Mouse (Mus musculus) hindbrain, postnatal 0 days (tissue): ENCODE measurements around the gene Cyb5rl. TPM values are rescaled to one million over a fixed set of nuclear protein-coding genes. Genes with fewer than 3 reads are reported as not detected.

ENCODE experiments used
- ATAC-seq: fragments of 200-750 bp; cut with Nextera tagmentation; 2 replicates; pipeline ENCODE4 v1.8.0; 2017; ENCODE audit warnings: mild to moderate bottlenecking, moderate TSS enrichment, moderate library complexity
- DNase-seq: peaks from one replicate; pipeline ENCODE4 v3.0.0-alpha.2; 2015; ENCODE audit warnings: low spot score
- H3K27ac ChIP-seq: fragments of 300-500 bp; sonication (generic); 2 replicates; pipeline ENCODE4 v1.5.1; 2014; ENCODE audit warnings: mild to moderate bottlenecking
- H3K27me3 ChIP-seq: fragments of 300-500 bp; sonication (generic); 2 replicates; pipeline ENCODE4 v1.6.1; 2014; ENCODE audit warnings: low read length, mixed read lengths; ENCODE audit not compliant: insufficient read depth
- H3K36me3 ChIP-seq: fragments of 300-500 bp; sonication (generic); 2 replicates; pipeline ENCODE4 v1.6.1; 2014; ENCODE audit warnings: low read length, mixed read lengths; ENCODE audit not compliant: insufficient read depth
- H3K4me1 ChIP-seq: fragments of 300-500 bp; sonication (generic); 2 replicates; pipeline ENCODE4 v1.6.1; 2014; ENCODE audit warnings: antibody characterized with exemption, low read length, mixed read lengths; ENCODE audit not compliant: insufficient read depth
- H3K4me2 ChIP-seq: fragments of 300-500 bp; sonication (generic); 2 replicates; pipeline ENCODE4 v1.6.1; 2014; ENCODE audit warnings: low read depth, mild to moderate bottlenecking, low read length, moderate library complexity, mixed read lengths
- H3K4me3 ChIP-seq: fragments of 300-500 bp; sonication (generic); 2 replicates; pipeline ENCODE4 v1.5.1; 2014; ENCODE audit warnings: low read length
- H3K9ac ChIP-seq: fragments of 300-500 bp; sonication (generic); replicated peaks from 2 replicates; pipeline ENCODE4 v1.6.1; 2014; ENCODE audit warnings: mild to moderate bottlenecking, low read length, moderate library complexity, mixed read lengths
- H3K9me3 ChIP-seq: fragments of 300-500 bp; sonication (generic); 2 replicates; pipeline ENCODE4 v1.6.1; 2016; ENCODE audit warnings: low read length, mixed read lengths
- CTCF ChIP-seq: IDR thresholded peaks from 2 replicates; pipeline ENCODE4 v1.5.1; 2016; ENCODE audit warnings: antibody characterized with exemption, control low read depth, low read depth
- WGBS: fragments of 180-500 bp; shearing (Covaris S2); extraction: QIAGEN DNeasy Blood & Tissue Kit; methylation state at CpG from one replicate; pipeline ENCODE4 v1.1.7; 2014; 5-methylcytosine and 5-hydroxymethylcytosine counted together
- polyA plus RNA-seq: library from polyadenylated mRNA; unstranded; fragments of >200 nt; fragmentation: Nextera tagmentation; extraction: Ambion mirVana; gene quantifications from 2 replicates; pipeline ENCODE4 v1.2.1, GENCODE M21; 2015
- total RNA-seq: library from RNA; depleted of rRNA; stranded (reverse); fragments of >200 nt; gene quantifications from 2 replicates; pipeline ENCODE4 v1.2.3, GENCODE M21; 2014

Gene Cyb5rl
- total and polyA plus RNA-seq, 2 experiments from 2014 or later: 4.6 to 21.3 TPM

DNA sequence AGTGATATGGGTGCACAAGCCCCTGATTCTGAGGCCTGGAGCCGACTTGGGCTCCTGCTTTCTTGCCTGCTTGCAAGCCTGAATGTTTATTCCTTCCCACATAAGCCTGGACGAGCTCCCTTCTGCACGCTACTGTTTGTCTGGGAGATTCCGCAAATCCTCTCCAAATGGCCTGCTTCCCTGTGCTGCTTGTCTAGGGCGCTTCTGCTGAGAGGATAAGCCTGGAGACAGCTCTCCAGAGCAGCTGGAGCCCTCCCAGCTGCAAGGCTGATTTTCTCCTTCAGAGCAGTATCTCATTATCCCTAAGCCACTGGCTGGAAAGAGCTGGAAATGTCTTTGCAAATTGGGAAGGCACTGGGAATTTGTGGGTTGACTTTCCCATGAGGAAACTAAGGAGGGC lies 8.7 kb downstream of the Cyb5rl start:
- Histone ChIP-seq H3K4me3 (no peak overlapping the region), H3K9me3 (no peaks in the 10 kb centered on the region), H3K27ac (no peak overlapping the region), H3K27me3 (no peaks in the 10 kb centered on the region), H3K4me1 (no peaks in the 10 kb centered on the region), H3K36me3 (no peaks in the 10 kb centered on the region), H3K9ac (no peak overlapping the region), H3K4me2 (no peak overlapping the region)
- DNase-seq (peak; percentile 30), ATAC-seq (no peak)
- 67% methylated on average over 5 of the region's 5 CpGs for WGBS
- TF ChIP-seq CTCF: no peak

GRCm38 (mm10) chr4:107078894-107079293 lies 12.1 kb downstream of the Cyb5rl start:
- peak; percentile 28; the same call in 1 of the 2 replicates for ATAC-seq
- 84% methylated on average over 4 of the region's 4 CpGs for WGBS
- no peak for DNase-seq
- no peak overlapping the region for H3K27ac ChIP-seq
- H3K4me2 ChIP-seq: no peak overlapping the region
- no peaks in the 10 kb centered on the region for H3K36me3 ChIP-seq
- TF ChIP-seq CTCF: no peak
- H3K27me3 ChIP-seq: no peaks in the 10 kb centered on the region
- no peaks in the 10 kb centered on the region for H3K9me3 ChIP-seq
- H3K4me3 ChIP-seq: no peak overlapping the region
- H3K4me1 ChIP-seq: peaks cover 4% of the 10 kb centered on the region
- no peak overlapping the region for H3K9ac ChIP-seq

DNA sequence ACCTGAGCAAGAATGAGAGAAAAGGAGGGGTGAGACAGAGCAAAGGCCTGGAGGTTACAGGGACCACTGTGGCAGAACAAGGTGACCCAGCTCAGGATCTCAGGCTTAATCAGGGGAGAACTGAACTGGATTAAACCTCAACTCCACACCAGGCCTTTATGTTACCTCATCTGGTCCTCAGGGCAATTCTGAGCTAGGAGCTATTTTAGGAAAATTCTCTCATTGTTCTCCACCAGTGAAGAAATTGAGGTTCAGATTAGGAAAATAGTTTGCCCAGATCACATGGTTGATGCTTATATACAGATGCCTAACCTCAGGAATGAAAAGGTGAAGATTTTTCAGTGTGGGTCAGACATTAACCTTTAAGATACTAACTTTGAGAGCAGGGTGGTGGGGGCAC lies 12.9 kb downstream of the Cyb5rl start:
- no peak for ATAC-seq
- H3K4me3 ChIP-seq: no peak overlapping the region
- DNase-seq: no peak
- no peak overlapping the region for H3K9ac ChIP-seq
- H3K9me3 ChIP-seq: no peaks in the 10 kb centered on the region
- H3K4me1 ChIP-seq: peaks cover 12% of the 10 kb centered on the region
- no peaks in the 10 kb centered on the region for H3K27me3 ChIP-seq
- H3K4me2 ChIP-seq: no peak overlapping the region
- no peaks in the 10 kb centered on the region for H3K36me3 ChIP-seq
- H3K27ac ChIP-seq: no peak overlapping the region
- no peak for TF ChIP-seq CTCF

DNA sequence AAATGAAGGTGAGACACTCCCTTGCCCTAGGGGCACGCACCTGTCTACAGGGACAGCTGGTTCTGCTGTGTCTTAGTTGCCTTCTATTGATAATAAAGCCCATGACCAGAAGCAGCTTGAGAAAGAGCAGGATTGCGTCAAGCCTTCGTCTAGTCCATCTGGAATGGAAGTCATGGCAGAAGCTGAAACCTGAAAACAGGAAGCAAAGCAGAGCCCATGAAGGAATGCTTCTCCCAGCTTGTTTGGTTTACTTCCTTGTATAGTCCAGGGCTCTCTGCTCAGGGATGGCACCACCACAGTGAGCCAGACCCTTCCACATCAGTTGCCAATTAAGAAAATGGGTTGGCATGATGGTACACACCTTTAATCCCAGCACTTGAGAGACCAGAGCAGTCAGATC lies 15.4 kb downstream of the Cyb5rl start:
- Histone ChIP-seq H3K27me3 (no peaks in the 10 kb centered on the region), H3K36me3 (no peaks in the 10 kb centered on the region), H3K4me1 (peaks cover 17% of the 10 kb centered on the region), H3K4me2 (no peak overlapping the region), H3K4me3 (no peak overlapping the region), H3K9ac (no peak overlapping the region), H3K9me3 (no peaks in the 10 kb centered on the region), H3K27ac (no peak overlapping the region)
- WGBS: 93% methylated on average over 3 of the region's 3 CpGs
- no peak for TF ChIP-seq CTCF
- ATAC-seq: no peak
- DNase-seq: no peak

- ATAC-seq (no peak), DNase-seq (no peak)
- no peak overlapping the region for H3K4me2 ChIP-seq
- 73% methylated on average over 4 of the region's 4 CpGs for WGBS
- no peaks in the 10 kb centered on the region for H3K27me3 ChIP-seq
- no peak overlapping the region for H3K9ac ChIP-seq
- H3K9me3 ChIP-seq: no peaks in the 10 kb centered on the region
- H3K4me3 ChIP-seq: no peak overlapping the region
- H3K36me3 ChIP-seq: no peaks in the 10 kb centered on the region
- no peak overlapping the region for H3K27ac ChIP-seq
- TF ChIP-seq CTCF: no peak
- H3K4me1 ChIP-seq: peaks cover 17% of the 10 kb centered on the region
These were observed 16.3 kb downstream of the Cyb5rl start for GRCm38 (mm10) chr4:107083126-107083525.

DNA sequence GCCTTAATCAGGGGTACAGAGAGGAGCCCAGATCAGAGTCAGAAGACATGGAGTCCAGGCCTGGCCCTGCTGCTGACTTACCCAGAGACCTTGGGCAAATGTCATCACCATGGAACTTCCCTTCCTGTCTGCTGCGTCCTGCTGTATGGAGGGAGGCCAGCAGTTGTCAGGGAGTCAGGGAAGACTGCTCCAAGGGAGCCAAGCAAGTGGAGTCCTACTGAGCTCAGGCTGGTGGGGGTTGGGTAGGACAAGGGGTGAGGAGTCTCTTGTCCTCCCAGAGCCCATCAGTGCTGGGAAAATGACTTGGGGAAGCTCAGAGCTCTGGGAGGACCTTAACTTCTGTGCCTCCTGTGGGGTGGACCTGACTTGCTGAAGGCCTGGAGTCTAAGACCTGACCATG lies 17.6 kb downstream of the Cyb5rl start:
- ATAC-seq: peak; percentile 76
- no peak overlapping the region for H3K4me2 ChIP-seq
- H3K4me1 ChIP-seq: peaks cover 17% of the 10 kb centered on the region
- WGBS: 11% methylated on average over 1 of the region's 1 CpGs
- H3K4me3 ChIP-seq: no peak overlapping the region
- peak; percentile 41 for DNase-seq
- no peak for TF ChIP-seq CTCF
- no peaks in the 10 kb centered on the region for H3K36me3 ChIP-seq
- no peaks in the 10 kb centered on the region for H3K9me3 ChIP-seq
- no peak overlapping the region for H3K9ac ChIP-seq
- no peaks in the 10 kb centered on the region for H3K27me3 ChIP-seq
- H3K27ac ChIP-seq: peak overlapping the region; percentile 74

GRCm38 (mm10) chr4:107084858-107085257 lies 18.1 kb downstream of the Cyb5rl start:
- Histone ChIP-seq H3K4me2 (no peak overlapping the region), H3K27me3 (no peaks in the 10 kb centered on the region), H3K9ac (no peak overlapping the region), H3K4me3 (no peak overlapping the region), H3K27ac (peak overlapping the region; percentile 74), H3K4me1 (peaks cover 17% of the 10 kb centered on the region), H3K36me3 (no peaks in the 10 kb centered on the region), H3K9me3 (no peaks in the 10 kb centered on the region)
- DNase-seq: peak; percentile 86
- 6% methylated on average over 6 of the region's 6 CpGs for WGBS
- TF ChIP-seq CTCF: no peak
- ATAC-seq: peak; percentile 94
